Mouse (Mus musculus): ENCODE results near the gene 1810013L24Rik.

DNA sequence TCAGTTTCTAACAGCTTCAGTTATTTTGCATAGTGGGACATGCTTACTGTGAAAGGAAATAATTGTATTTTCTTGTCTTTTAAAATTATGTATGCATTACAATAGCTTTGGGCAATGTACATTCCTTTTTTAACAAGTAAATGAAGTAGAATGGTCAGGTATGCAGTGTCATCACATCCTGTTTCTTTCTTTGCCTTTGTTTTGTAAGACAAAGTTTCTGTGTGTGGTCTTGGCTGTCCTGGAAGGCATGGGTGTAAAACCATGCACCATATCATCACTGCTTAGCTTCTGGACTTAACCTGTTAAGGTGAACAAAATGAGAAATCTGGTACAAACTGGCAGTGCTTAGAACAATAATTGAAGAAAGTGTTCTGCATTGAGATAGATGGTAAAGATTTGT lies 9.0 kb downstream of the 1810013L24Rik start:
- TF ChIP-seq POLR2A (IDR thresholded peaks at IDR 0.05; ENCODE audit: borderline replicate concordance, control insufficient read depth, low read depth, low read length) (no peak), CTCF (IDR thresholded peaks at IDR 0.05; ENCODE audit: control insufficient read depth, insufficient read depth, low read length) (no peak)
